ENCODE assay signal across 8 mouse cellular contexts in genomic region chr8:126945730-126946163, GRCm38 (mm10). TPM values are rescaled to one million over a fixed set of nuclear protein-coding genes. Genes with fewer than 3 reads are reported as not detected.
DNase-seq lines count a peak whose midpoint lies in the region; ATAC-seq and TF ChIP-seq lines count a peak whose summit lies in the region.

TSS of gene Tomm20 (minus strand) at chr8:126945844.

- peak within 1 kb of the TSS; percentile 88 for H3K4me2 ChIP-seq in hindbrain, embryonic 14.5 days (replicated peaks)

- H3K9ac ChIP-seq in hindbrain, embryonic 14.5 days = peak within 1 kb of the TSS; percentile 87

- peak; percentile 91 for DNase-seq in Patski (ENCODE audit: low read depth, low spot score)
- peak; percentile 99 for DNase-seq in cerebellum, postnatal 14 days
- DNase-seq in frontal cortex, postnatal 25 days (ENCODE audit: low spot score in 2 of 2) = peak; percentile 91 to 95
- peak; percentile 99 for DNase-seq in hindbrain, embryonic 14.5 days (ENCODE audit: low spot score)
- DNase-seq in layer of hippocampus, postnatal 36 days = peak; percentile 96
- DNase-seq in lung, postnatal 36 days = peak; percentile 96
- DNase-seq in retina, postnatal 1 day = peak; percentile 98
- peak; percentile 91 to 93 for DNase-seq in urinary bladder, adult 18-20 months (ENCODE audit: low spot score in 2 of 2)

- TF ChIP-seq CTCF in Patski (IDR thresholded peaks at IDR 0.05) = no peak

- H3K4me3 ChIP-seq in hindbrain, embryonic 14.5 days (replicated peaks; ENCODE audit: low read length) = peak within 1 kb of the TSS; percentile 90

- POLR2A ChIA-PET in Patski (lab: Charles Lee) = interaction anchor here (0.6 to 1.3 kb wide), 4 partner anchors 10 to 461 kb away, joined by 3 to 11 read pairs (median 6); no protein-coding TSS in a partner anchor

- H3K27me3 ChIP-seq in Patski = no peaks in the 10 kb centered on the region
- no peaks in the 10 kb centered on the region for H3K27me3 ChIP-seq in hindbrain, embryonic 14.5 days (ENCODE audit: control insufficient read depth, insufficient read depth, low read length)

- WGBS in hindbrain, embryonic 14.5 days = 1% methylated on average over 48 of the region's 48 CpGs

- H3K4me1 ChIP-seq in hindbrain, embryonic 14.5 days (replicated peaks; ENCODE audit: control insufficient read depth, insufficient read depth, low read length) = peaks cover 17% of the 10 kb centered on the region

- H3K36me3 ChIP-seq in hindbrain, embryonic 14.5 days (replicated peaks; ENCODE audit: control insufficient read depth, insufficient read depth) = peaks cover 28% of the 10 kb centered on the region

- CTCF ChIA-PET in Patski (lab: Charles Lee) = interaction anchor here (1.1 kb wide), 1 partner anchor 10 kb away, joined by 3 read pairs; no protein-coding TSS in a partner anchor

- in situ Hi-C loops in Patski (cut with MboI; ENCODE audit: low pct_unique_long_range_greater_than_20kb) = no loop called here

- ATAC-seq in Patski = peak; percentile 80
- ATAC-seq in hindbrain, embryonic 14.5 days (ENCODE audit: low FRiP score) = peak; percentile 93

- peak within 1 kb of the TSS; percentile 82 for H3K27ac ChIP-seq in hindbrain, embryonic 14.5 days

- no peaks in the 10 kb centered on the region for H3K9me3 ChIP-seq in hindbrain, embryonic 14.5 days (ENCODE audit: control insufficient read depth, low read length)

RNA-seq across cellular contexts. Expression of gene Tomm20, which starts in this region (rescaled TPM):
- polyA plus RNA-seq in Patski (2021) = 316 TPM
- polyA plus RNA-seq in hindbrain, embryonic 14.5 days (2014; fragmentation: Nextera tagmentation; extraction: Ambion mirVana) = 208 and 216 TPM in 2 replicates
- 100 to 1,000 TPM; 206 to 209 TPM for total RNA-seq in layer of hippocampus, postnatal 36 days (2021)

Comparison
In these comparisons a context has a peak if more than half of its experiments do, and no peak if none do; other contexts are left out.
1. Peak in every context shown above with its lines: DNase-seq, ATAC-seq, H3K4me3 ChIP-seq and H3K27ac ChIP-seq.